Mouse (Mus musculus) v-Abl transformed pro-B cells (cell line): ENCODE measurements around the gene Zfp213.

Experiments
- in situ Hi-C, 2 experiments: fragments of 400-800 bp; cut with MboI; formaldehyde crosslinking; loops; one replicate each; pipeline ENCODE4 v1.15.1; 2025; ENCODE audit not compliant: unreplicated experiment in 2 of 2

Zfp213 gene

DNA sequence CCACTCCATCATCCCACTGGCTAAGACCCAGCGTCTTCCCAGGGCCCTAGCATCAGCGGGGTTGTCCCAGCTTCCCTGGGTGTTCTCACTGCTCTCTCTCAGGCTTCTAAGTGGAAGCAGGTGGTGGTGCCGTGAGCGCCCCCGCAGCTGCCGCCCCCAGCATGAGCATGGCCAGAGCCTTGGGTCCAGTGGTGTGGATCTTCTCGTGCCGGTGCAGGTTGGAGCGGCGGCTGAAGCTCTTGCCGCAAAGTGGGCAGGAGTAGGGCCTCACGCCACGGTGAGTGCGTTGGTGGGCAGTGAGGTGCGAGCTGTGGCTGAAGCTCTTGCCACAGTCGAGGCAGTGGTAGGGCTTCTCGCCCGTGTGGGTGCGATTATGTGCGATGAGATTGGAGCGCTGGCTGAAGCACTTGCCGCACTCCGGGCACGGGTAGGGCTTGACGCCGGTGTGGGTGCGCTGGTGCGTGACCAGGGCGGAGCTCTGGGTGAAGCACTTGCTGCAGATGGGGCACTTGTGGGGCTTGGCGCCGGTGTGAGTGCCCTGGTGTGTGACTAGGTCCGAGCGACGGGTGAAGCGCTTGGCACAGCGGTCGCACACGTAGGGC is 12.0 kb upstream of the Zfp213 start:
- in situ Hi-C loops = loop anchor here (10.0 kb wide), 2 partner anchors 49 to 129 kb away; no protein-coding TSS in a partner anchor

DNA sequence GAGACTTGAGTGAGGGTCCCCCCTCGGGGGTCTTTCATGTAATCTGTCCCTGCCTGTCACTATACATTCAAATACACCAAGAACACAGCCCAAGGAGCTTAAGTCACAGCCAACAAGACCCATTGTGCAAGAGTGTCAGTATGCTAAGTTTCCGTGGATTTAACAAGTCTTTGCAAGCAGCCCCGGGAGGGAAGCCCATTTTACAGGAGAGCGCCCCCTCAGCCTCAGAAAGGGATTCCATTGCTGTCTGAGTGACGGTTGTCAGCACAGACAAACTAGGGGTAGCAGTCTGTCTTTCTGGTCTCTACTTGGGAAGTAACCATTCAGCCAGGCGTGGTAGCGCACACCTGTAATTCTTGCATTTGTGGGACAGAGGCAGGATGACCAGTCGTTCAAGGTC is 10.1 kb upstream of the Zfp213 start:
- in situ Hi-C loops = loop anchor here (5.0 to 25.0 kb wide), 6 partner anchors 33 to 1887 kb away; partner anchors contain the start of genes Gm10226 (in 1 of the 2) and Zfp946 (in 1 of the 2)

- in situ Hi-C loops = loop anchor here (5.0 to 25.0 kb wide), 6 partner anchors 35 to 1885 kb away; partner anchors contain the start of genes Gm10226 (in 1 of the 2) and Zfp946 (in 1 of the 2)
Observed at GRCm38 (mm10) chr17:23572059-23572458, 8.0 kb upstream of the Zfp213 start.

DNA sequence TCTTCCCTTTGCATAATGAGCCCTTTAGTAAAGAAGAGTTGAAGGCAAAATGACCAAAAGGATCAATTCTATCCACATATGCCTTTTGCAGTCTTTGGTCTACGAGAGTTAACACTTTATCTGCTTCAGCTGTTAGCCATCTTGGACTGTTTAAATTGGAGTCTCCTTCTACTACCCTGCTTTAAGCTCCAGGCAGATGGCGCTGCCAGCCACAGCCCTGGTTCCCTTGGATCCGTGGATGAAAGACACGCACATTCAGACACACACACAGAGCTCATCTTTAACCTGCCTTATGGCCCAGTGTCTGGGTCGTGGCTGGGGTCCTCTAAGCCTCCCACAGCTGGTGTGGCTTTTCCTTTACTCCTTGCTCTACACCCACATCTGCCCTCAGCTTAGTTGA is 7.0 kb upstream of the Zfp213 start:
- in situ Hi-C loops = loop anchor here (5.0 to 25.0 kb wide), 6 partner anchors 36 to 1884 kb away; partner anchors contain the start of genes Gm10226 (in 1 of the 2) and Zfp946 (in 1 of the 2)

DNA sequence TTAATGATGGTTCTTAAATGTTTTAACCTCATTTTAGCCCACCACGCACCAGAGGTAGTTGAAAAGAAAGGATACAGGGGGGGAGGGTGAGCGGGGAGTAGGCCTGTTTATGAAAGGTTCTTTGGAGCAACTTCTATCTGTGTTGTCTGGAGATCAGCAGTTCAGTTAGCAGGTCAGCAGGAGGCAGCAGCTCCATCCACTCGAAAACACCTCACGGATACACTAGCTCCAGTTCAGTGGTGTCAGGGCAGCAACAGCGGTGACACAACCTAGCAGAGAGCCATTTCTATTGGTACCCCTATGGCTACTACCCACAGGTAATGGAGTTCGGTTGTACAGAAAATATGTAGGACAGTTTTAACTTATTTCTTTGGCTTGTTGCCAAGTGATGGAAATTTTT is 6.0 kb upstream of the Zfp213 start:
- in situ Hi-C loops = loop anchor here (5.0 to 25.0 kb wide), 6 partner anchors 37 to 1883 kb away; partner anchors contain the start of genes Gm10226 (in 1 of the 2) and Zfp946 (in 1 of the 2)

- in situ Hi-C loops = loop anchor here (5.0 to 25.0 kb wide), 5 partner anchors 34 to 1881 kb away; partner anchors contain the start of genes Zfp945 (in 2 of the 2), Gm10226 (in 1 of the 2), Zfp40 (in 1 of the 2) and Zfp946 (in 1 of the 2)
Observed at GRCm38 (mm10) chr17:23568370-23568769, 4.3 kb upstream of the Zfp213 start.

- in situ Hi-C loops = loop anchor here (5.0 to 25.0 kb wide), 5 partner anchors 36 to 1879 kb away; partner anchors contain the start of genes Zfp945 (in 2 of the 2), Gm10226 (in 1 of the 2), Zfp40 (in 1 of the 2) and Zfp946 (in 1 of the 2)
Observed at GRCm38 (mm10) chr17:23566787-23567186, 2.7 kb upstream of the Zfp213 start.

GRCm38 (mm10) chr17:23564368-23564715 is 304 bp upstream of the Zfp213 start:
- in situ Hi-C loops = loop anchor here (10.0 to 25.0 kb wide), 4 partner anchors 370 to 1877 kb away; partner anchors contain the start of genes Zfp945 (in 2 of the 2), Gm10226 (in 1 of the 2), Zfp40 (in 1 of the 2) and Zfp946 (in 1 of the 2)

DNA sequence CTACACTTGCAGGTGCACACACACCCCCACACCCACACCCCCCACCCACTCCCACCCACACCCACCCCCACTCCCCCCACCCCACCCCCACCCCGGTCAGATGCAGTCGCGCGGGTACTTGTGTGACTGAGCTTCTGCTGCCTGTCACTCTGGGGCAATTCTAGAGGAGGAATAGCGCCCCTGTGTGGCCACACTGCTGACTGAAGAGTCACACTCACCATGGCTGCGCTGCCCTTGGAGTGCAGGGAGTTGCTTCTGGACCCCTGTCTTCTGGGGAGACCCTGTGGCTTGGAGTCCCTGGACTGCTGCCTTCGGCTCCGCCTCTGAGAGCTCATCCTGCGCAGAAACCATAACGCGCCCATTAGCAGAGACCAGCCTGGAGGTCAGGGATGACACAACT is 4.3 kb downstream of the Zfp213 start:
- in situ Hi-C loops = loop anchor here (10.0 to 25.0 kb wide), 4 partner anchors 365 to 1872 kb away; partner anchors contain the start of genes Zfp945 (in 2 of the 2), Gm10226 (in 1 of the 2), Zfp40 (in 1 of the 2) and Zfp946 (in 1 of the 2)

DNA sequence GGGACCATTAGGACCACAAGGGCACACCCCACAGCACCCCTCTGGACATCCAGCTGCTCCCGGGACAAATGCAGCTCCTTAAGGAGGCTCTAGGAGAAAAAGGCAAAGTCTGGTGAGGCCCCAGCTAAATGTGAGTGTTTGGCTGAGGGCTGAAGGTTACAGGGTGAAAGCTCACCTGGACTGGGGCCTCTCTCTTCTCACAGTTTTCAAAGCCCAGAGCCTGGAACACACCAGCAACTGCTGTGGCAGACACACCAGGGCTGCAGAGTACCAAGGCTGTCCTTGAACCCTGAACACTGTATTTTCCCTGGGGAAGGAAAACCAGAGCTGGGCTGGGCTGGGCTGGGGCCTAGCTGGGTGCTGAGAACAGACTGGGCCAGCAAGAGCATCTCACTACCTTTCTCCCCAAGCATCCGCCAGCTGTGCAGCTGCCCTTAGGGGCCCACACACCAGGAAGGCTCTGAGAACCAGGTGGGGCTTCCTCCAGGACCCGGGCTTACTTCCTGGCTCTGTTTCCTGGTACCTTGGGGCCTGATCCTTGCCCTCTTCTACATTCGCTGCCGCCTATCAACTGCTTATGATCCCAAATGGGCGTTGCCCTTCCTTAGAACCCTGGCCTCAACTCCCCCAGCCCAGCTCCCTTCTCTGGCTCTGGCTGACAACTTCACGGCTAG is 8.7 kb downstream of the Zfp213 start:
- in situ Hi-C loops = loop anchor here in 1 of 2 experiments (25.0 kb wide), 2 partner anchors 1143 to 1868 kb away; partner anchors contain the start of genes Gm10226 and Zfp946

DNA sequence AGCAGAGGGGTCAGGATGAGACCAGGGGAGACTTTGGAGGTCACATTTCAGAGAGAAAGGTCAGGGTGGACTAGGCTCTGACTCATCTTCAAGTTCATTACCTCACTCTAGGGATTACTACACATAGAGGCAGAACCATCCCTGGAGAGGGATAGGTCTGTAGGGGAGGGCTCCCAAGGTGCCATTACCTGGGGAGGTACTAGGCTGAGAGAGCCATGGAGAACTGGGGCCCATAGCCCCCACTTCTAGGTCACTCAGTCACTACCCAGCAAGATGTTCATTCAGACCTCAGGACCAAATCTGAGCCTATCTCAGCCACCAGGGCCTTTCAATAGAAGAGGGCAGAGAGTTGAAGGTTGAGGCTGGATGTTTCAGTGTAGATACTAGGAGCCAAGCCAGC is 9.7 kb downstream of the Zfp213 start:
- in situ Hi-C loops = loop anchor here in 1 of 2 experiments (25.0 kb wide), 2 partner anchors 1142 to 1867 kb away; partner anchors contain the start of genes Gm10226 and Zfp946

GRCm38 (mm10) chr17:23553634-23554120 is 10.4 kb downstream of the Zfp213 start:
- in situ Hi-C loops = loop anchor here in 1 of 2 experiments (25.0 kb wide), 2 partner anchors 1141 to 1866 kb away; partner anchors contain the start of genes Gm10226 and Zfp946

- in situ Hi-C loops = loop anchor here in 1 of 2 experiments (25.0 kb wide), 2 partner anchors 1141 to 1866 kb away; partner anchors contain the start of genes Gm10226 and Zfp946
Observed at GRCm38 (mm10) chr17:23552896-23553633, 11.0 kb downstream of the Zfp213 start.

GRCm38 (mm10) chr17:23551963-23552362 is 12.1 kb downstream of the Zfp213 start:
- in situ Hi-C loops = loop anchor here in 1 of 2 experiments (25.0 kb wide), 2 partner anchors 1140 to 1865 kb away; partner anchors contain the start of genes Gm10226 and Zfp946

GRCm38 (mm10) chr17:23551416-23551815 is 12.6 kb downstream of the Zfp213 start:
- in situ Hi-C loops = loop anchor here in 1 of 2 experiments (25.0 kb wide), 2 partner anchors 1139 to 1864 kb away; partner anchors contain the start of genes Gm10226 and Zfp946

DNA sequence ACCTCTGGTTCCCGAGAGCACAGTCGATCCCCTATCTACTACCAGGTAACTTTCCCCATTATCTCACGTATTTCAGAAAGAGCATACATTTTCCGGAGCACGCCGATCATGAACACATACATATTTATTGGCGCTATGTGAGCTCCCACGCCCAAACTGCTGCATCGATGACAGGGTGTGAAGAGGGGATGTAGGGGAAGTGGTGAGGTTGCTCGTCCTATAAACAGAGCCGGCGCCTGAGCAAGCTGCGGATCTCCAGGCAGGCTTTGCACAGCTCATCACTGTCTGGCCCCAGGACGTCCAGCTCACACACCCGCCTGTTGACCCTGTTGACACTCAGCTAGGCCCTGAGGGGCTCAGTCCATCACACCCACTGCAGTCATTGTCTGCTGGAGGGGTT is 13.2 kb downstream of the Zfp213 start:
- in situ Hi-C loops = loop anchor here in 1 of 2 experiments (25.0 kb wide), 2 partner anchors 1139 to 1864 kb away; partner anchors contain the start of genes Gm10226 and Zfp946

GRCm38 (mm10) chr17:23550188-23550791 is 13.7 kb downstream of the Zfp213 start:
- in situ Hi-C loops = loop anchor here in 1 of 2 experiments (25.0 kb wide), 2 partner anchors 1138 to 1863 kb away; partner anchors contain the start of genes Gm10226 and Zfp946

DNA sequence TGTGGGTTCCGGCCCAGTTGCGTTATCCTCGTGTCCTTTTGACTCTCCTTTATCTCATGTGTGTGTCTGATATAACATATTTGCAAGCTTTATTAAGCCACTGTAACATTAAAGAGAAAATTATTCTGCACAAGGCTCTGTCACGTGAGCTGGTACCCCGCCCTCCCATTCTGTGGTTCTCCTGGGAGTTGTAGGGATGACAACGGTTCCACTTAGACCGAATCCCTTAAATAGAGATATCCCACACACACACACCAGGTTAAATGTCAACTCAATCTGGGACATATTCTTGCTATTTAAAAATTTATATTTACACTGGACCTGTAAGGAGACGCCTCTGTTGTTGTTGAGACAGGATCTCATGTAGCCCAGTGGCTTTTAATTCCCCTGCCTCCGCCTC is 14.6 kb downstream of the Zfp213 start:
- in situ Hi-C loops = loop anchor here in 1 of 2 experiments (5.0 to 10.0 kb wide), 3 partner anchors 357 to 1385 kb away; partner anchors contain the start of genes Zfp40 and Zfp947
